Mouse (Mus musculus): Measurements from ENCODE around the gene Efcab9.

Gene Efcab9

GRCm38 (mm10) chr11:32498757-32499535 is 32.9 kb downstream of the Efcab9 start:
- no peak for DNase-seq (ENCODE audit: low spot score in 2 of 2)

GRCm38 (mm10) chr11:32495283-32495682 is 36.6 kb downstream of the Efcab9 start:
- DNase-seq (ENCODE audit: low spot score in 2 of 2): no peak

GRCm38 (mm10) chr11:32493312-32493711 is 38.6 kb downstream of the Efcab9 start:
- no peak for DNase-seq (ENCODE audit: low spot score in 2 of 2)

GRCm38 (mm10) chr11:32491079-32491478 is 40.8 kb downstream of the Efcab9 start:
- DNase-seq (ENCODE audit: low spot score in 2 of 2): no peak

GRCm38 (mm10) chr11:32488808-32489670 is 42.8 kb downstream of the Efcab9 start:
- DNase-seq (ENCODE audit: low spot score in 2 of 2): no peak

GRCm38 (mm10) chr11:32488344-32488743 is 43.5 kb downstream of the Efcab9 start:
- no peak for DNase-seq (ENCODE audit: low spot score in 2 of 2)

GRCm38 (mm10) chr11:32487501-32487900 is 44.4 kb downstream of the Efcab9 start:
- DNase-seq (ENCODE audit: low spot score in 2 of 2): no peak

GRCm38 (mm10) chr11:32486621-32487020 is 45.3 kb downstream of the Efcab9 start:
- DNase-seq (ENCODE audit: low spot score in 2 of 2): no peak

GRCm38 (mm10) chr11:32485290-32485689 is 46.6 kb downstream of the Efcab9 start:
- DNase-seq (ENCODE audit: low spot score in 2 of 2): no peak

- no peak for DNase-seq (ENCODE audit: low spot score in 2 of 2)
Measured at GRCm38 (mm10) chr11:32481525-32481924, 50.4 kb downstream of the Efcab9 start.

- no peak for DNase-seq (ENCODE audit: low spot score in 2 of 2)
Measured at GRCm38 (mm10) chr11:32475487-32476236, 56.2 kb downstream of the Efcab9 start.

- no peak for DNase-seq (ENCODE audit: low spot score in 2 of 2)
Measured at GRCm38 (mm10) chr11:32474725-32475124, 57.2 kb downstream of the Efcab9 start.

Measured in spleen, postnatal 14 days (tissue).